Mouse (Mus musculus) limb, embryonic 14.5 days (tissue): ENCODE data around the gene Ccm2. TPM values are rescaled to one million over a fixed set of nuclear protein-coding genes. Genes with fewer than 3 reads are reported as not detected.
A peak's percentile ranks its signal among the peaks of the same experiment; 100 is the strongest.

Source experiments
- ATAC-seq: fragments of 200-750 bp; cut with Nextera tagmentation; 2 replicates; pipeline ENCODE4 v1.8.0; 2017; ENCODE audit warnings: low read depth, moderate number of reproducible peaks, moderate TSS enrichment; ENCODE audit not compliant: low FRiP score
- DNase-seq: peaks from one replicate; pipeline ENCODE4 v3.0.0-alpha.2; 2015; ENCODE audit warnings: low spot score
- H3K27ac ChIP-seq: fragments of 300-500 bp; sonication (generic); replicated peaks from 2 replicates; pipeline ENCODE4 v1.5.1; 2014; ENCODE audit warnings: low read depth, mild to moderate bottlenecking, low read length, moderate library complexity, mixed read lengths
- H3K27me3 ChIP-seq: fragments of 300-500 bp; sonication (generic); 2 replicates; pipeline ENCODE4 v1.6.1; 2014; ENCODE audit warnings: low read length, mixed read lengths; ENCODE audit not compliant: control insufficient read depth, insufficient read depth
- H3K36me3 ChIP-seq: fragments of 300-500 bp; sonication (generic); 2 replicates; pipeline ENCODE4 v1.6.1; 2014; ENCODE audit warnings: mild to moderate bottlenecking, low read length, moderate library complexity, mixed read lengths; ENCODE audit not compliant: control insufficient read depth, insufficient read depth
- H3K4me1 ChIP-seq: fragments of 300-500 bp; sonication (generic); 2 replicates; pipeline ENCODE4 v1.6.1; 2014; ENCODE audit warnings: antibody characterized with exemption, low read length, mixed read lengths; ENCODE audit not compliant: control insufficient read depth, insufficient read depth
- H3K4me2 ChIP-seq: fragments of 300-500 bp; sonication (generic); replicated peaks from 2 replicates; pipeline ENCODE4 v1.6.1; 2014; ENCODE audit warnings: low read depth, mild to moderate bottlenecking, low read length, moderate library complexity; ENCODE audit not compliant: severe bottlenecking
- H3K4me3 ChIP-seq: fragments of 300-500 bp; sonication (generic); replicated peaks from 2 replicates; pipeline ENCODE4 v1.5.1; 2014; ENCODE audit warnings: low read length
- H3K9ac ChIP-seq: fragments of 300-500 bp; sonication (generic); 2 replicates; pipeline ENCODE4 v1.6.1; 2014; ENCODE audit warnings: mild to moderate bottlenecking, low read depth, low read length, moderate library complexity; ENCODE audit not compliant: severe bottlenecking
- H3K9me3 ChIP-seq: fragments of 300-500 bp; sonication (generic); 2 replicates; pipeline ENCODE4 v1.6.1; 2016; ENCODE audit warnings: low read length; ENCODE audit not compliant: control insufficient read depth
- POLR2A ChIP-seq: fragments of 200-500 bp; IDR thresholded peaks from 2 replicates; pipeline ENCODE4 v1.8.0; 2012; ENCODE audit warnings: inconsistent platforms, mild to moderate bottlenecking, moderate library complexity, borderline replicate concordance; ENCODE audit not compliant: insufficient read depth, insufficient read length; ENCODE audit errors: extremely low read depth
- WGBS: fragments of 180-500 bp; shearing (Covaris S2); extraction: QIAGEN DNeasy Blood & Tissue Kit; methylation state at CpG from one replicate; pipeline ENCODE4 v1.1.7; 2014; 5-methylcytosine and 5-hydroxymethylcytosine counted together
- polyA plus RNA-seq, 2 experiments: library from polyadenylated mRNA; depleted of rRNA in 1 of 2; stranded (reverse) in 1 of 2; unstranded in 1 of 2; fragments of >200 nt; fragmentation: Nextera tagmentation in 1 of 2; extraction: Ambion mirVana in 1 of 2; gene quantifications; 2 replicates each; pipeline versions ENCODE4 v1.2.1 to v1.2.3; 2012 to 2014

Gene Ccm2
- polyA plus RNA-seq, 2 experiments: 96.0 to 104 TPM

DNA sequence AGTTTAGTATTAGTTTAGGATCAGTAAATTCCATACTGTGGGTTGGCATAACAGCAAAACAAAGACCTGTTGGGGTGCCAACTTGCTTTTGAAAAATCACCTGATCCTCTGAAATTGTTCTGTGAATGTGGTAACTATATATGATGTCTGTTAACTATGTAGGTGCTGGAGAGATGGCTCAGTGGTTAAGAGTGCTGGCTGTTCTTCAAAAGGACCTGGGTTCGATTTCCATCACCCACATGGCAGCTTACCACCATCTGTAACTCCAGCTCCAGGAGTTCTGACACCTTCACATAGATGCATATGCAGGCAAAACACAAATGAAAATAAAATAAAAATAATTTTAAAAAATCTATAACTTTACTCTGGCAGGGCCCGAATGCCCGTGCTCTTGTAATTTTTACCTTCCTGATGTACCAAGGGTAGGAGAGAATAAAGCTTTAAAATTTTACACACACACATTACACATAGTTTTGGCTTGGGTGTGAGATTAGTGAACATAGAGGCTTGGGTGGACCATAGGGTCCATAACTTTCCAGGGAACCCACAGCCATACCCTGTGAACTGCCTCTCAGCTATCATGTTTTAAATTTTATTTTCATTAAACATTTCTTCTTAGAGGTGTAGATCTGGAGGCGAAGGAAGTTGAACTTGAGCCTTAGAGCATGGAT is 1.4 kb upstream of the Ccm2 start:
- Histone ChIP-seq H3K9ac (no peak overlapping the region), H3K27ac (no peak overlapping the region; the same call in 1 of the 2 replicates), H3K4me2 (no peak overlapping the region), H3K4me3 (no peak overlapping the region), H3K9me3 (no peaks in the 10 kb centered on the region), H3K36me3 (no peaks in the 10 kb centered on the region; the same call in 1 of the 2 replicates), H3K27me3 (no peaks in the 10 kb centered on the region), H3K4me1 (peaks cover 8% of the 10 kb centered on the region)
- ATAC-seq: no peak
- TF ChIP-seq POLR2A: no peak
- no peak for DNase-seq
- 92% methylated on average over 4 of the region's 4 CpGs for WGBS

DNA sequence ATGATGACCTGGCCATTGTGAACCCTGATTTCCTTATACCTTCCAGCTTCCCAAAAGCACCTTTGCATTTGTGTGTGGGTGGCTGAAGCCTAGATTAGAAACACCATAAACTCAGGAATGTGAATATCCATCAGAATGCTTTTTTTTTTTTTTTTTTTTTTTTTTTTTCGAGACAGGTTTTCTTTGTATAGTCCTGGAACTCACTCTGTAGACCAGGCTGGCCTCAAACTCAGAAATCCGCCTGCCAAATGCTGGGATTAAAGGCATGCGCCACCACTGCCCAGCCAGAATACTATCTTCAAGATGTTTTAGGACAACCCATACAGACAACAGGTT is 862 bp upstream of the Ccm2 start:
- ATAC-seq: no peak
- peak overlapping the region; percentile 96 for H3K27ac ChIP-seq
- WGBS: 20% methylated on average over 3 of the region's 3 CpGs
- H3K9ac ChIP-seq: peak overlapping the region; percentile 88
- TF ChIP-seq POLR2A: no peak
- peaks cover 8% of the 10 kb centered on the region for H3K4me1 ChIP-seq
- no peaks in the 10 kb centered on the region for H3K9me3 ChIP-seq
- no peaks in the 10 kb centered on the region; the same call in 1 of the 2 replicates for H3K36me3 ChIP-seq
- no peak for DNase-seq
- H3K27me3 ChIP-seq: no peaks in the 10 kb centered on the region
- peak overlapping the region; percentile 70 for H3K4me3 ChIP-seq
- H3K4me2 ChIP-seq: peak overlapping the region; percentile 65

DNA sequence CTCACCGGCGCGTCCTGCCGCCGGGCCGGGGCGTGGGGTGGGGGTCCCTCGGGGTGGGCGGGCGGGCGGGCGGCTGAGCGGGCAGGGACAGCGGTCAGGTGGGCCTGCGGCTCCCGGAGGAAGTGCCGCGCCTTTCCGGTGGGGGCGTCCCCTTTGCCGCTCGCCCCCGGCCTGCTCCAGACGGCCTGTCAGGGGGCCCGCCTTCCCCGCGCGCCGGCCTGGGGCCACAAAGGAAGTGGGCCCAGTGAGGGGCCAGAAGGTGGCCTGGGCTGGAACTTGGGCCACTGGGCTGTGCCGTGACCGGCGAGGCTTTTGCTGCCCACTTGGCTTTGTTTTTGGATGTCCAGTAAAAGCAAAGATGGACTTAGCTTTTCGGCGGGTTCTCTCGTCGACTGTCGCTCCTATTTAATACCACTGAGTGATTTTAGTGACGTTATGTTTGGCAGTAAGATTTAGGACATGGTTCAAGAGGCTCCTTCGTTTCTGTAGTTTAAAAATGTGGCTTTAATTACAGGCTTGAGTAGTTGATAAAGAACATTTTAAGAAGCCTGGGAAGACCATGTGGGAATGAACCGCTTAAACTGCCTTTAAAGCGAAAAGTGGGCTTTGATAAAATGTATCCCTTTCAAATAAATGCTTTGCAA is 472 bp downstream of the Ccm2 start:
- 3% methylated on average over 21 of the region's 41 CpGs for WGBS
- no peak for TF ChIP-seq POLR2A
- peak; percentile 66 for ATAC-seq
- Histone ChIP-seq H3K9ac (peak overlapping the region; percentile 88), H3K27me3 (no peaks in the 10 kb centered on the region), H3K36me3 (peaks cover 7% of the 10 kb centered on the region; the same call in 1 of the 2 replicates), H3K4me3 (peak overlapping the region; percentile 70), H3K4me2 (peak overlapping the region; percentile 65), H3K4me1 (peaks cover 8% of the 10 kb centered on the region), H3K9me3 (no peaks in the 10 kb centered on the region), H3K27ac (peak overlapping the region; percentile 96)
- peak; percentile 48 for DNase-seq

DNA sequence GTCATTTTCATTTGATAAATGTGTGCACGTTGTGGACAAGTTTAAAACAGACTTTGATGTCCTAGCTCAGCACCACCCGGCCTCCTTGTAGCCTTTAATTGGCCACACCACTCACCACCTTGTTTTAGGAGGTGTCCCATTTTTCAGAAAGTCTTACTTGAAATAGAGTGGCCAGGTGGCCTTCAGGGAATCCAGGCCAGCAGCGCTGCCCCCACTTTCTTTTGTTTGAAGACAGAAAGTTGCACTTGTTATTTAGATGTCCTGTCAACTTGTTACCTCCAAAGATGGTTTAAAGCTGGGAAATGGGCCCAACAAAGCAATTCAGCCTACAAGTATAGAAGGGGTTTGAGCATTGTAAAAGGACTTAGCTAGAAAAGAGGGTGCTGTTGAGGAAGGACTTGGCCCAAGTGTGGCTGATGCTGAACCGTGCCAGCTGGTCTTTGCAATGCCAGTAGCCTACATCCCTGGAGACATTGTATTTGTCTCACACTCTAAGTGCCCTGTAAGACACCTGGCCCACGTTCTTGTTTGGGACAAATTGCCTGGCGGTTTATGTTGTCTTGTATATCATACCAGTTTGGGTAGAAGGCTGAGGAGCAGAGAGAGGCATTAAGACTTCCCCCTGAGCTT is 1.1 kb downstream of the Ccm2 start:
- 26% methylated on average over 6 of the region's 6 CpGs for WGBS
- peak overlapping the region; percentile 70 for H3K4me3 ChIP-seq
- no peak for DNase-seq
- no peak for TF ChIP-seq POLR2A
- H3K27ac ChIP-seq: peak overlapping the region; percentile 96
- peak overlapping the region; percentile 65 for H3K4me2 ChIP-seq
- no peaks in the 10 kb centered on the region for H3K27me3 ChIP-seq
- peaks cover 8% of the 10 kb centered on the region for H3K4me1 ChIP-seq
- H3K9me3 ChIP-seq: no peaks in the 10 kb centered on the region
- peaks cover 11% of the 10 kb centered on the region for H3K36me3 ChIP-seq
- H3K9ac ChIP-seq: peak overlapping the region; percentile 88
- no peak for ATAC-seq

DNA sequence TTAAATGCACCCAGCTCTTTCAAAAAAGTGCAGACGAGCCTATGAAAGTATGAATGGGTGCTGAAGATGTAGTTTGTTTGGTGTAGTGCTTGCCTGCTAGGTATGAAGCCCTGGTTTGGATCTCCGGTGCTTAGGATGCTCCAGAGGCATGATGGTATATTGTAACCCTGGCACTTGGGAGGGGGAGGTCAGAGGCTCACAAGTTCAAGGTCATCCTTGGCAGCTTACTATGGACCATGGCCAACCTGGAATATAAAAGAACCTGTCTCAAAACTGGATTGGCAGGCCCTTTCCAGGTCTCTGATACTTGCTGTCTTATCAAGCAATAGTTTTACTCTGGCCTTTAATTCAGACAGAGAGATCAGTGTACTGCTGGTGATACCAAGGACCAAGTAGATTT is 3.1 kb downstream of the Ccm2 start:
- DNase-seq (no peak), ATAC-seq (no peak)
- no peak for TF ChIP-seq POLR2A
- H3K4me1 ChIP-seq: peaks cover 8% of the 10 kb centered on the region
- no peak overlapping the region for H3K4me3 ChIP-seq
- H3K36me3 ChIP-seq: peaks cover 16% of the 10 kb centered on the region
- H3K4me2 ChIP-seq: no peak overlapping the region
- H3K27ac ChIP-seq: no peak overlapping the region
- H3K9me3 ChIP-seq: no peaks in the 10 kb centered on the region
- 95% methylated on average over 2 of the region's 2 CpGs for WGBS
- no peaks in the 10 kb centered on the region for H3K27me3 ChIP-seq
- H3K9ac ChIP-seq: no peak overlapping the region
